Mouse (Mus musculus): ENCODE measurements around the gene Baiap2l1. TPM values are rescaled to one million over a fixed set of nuclear protein-coding genes. Genes with fewer than 3 reads are reported as not detected.
A peak's percentile ranks its signal among the peaks of the same experiment; 100 is the strongest.
"Not testable (repeated sequence)": the region's sequence is repeated elsewhere in the genome, so short reads cannot be mapped to it uniquely, and the experiment has no call there.

The Baiap2l1 gene
- total RNA-seq, 2 experiments from 2014 or later, result 0.13 to 0.53 TPM

GRCm38 (mm10) chr5:144368661-144369205, 10.8 kb upstream of the Baiap2l1 start:
- Histone ChIP-seq H3K4me3 (no peak overlapping the region), H3K27ac (no peak overlapping the region)
- intact Hi-C loops (cut with DNase I), result no loop called here
- TF ChIP-seq CTCF (IDR thresholded peaks at IDR 0.05), result no peak
- DNase-seq, result no peak

GRCm38 (mm10) chr5:144366551-144366950, 8.6 kb upstream of the Baiap2l1 start:
- H3K4me3 ChIP-seq; DNase-seq; H3K27ac ChIP-seq; intact Hi-C loops (cut with DNase I): not testable (repeated sequence)

GRCm38 (mm10) chr5:144364680-144365357, 6.9 kb upstream of the Baiap2l1 start:
- Histone ChIP-seq H3K4me3 (no peak overlapping the region), H3K27ac (no peak overlapping the region)
- intact Hi-C loops (cut with DNase I), result no loop called here
- TF ChIP-seq CTCF (IDR thresholded peaks at IDR 0.05), result no peak
- DNase-seq, result no peak

GRCm38 (mm10) chr5:144360346-144360745, 2.4 kb upstream of the Baiap2l1 start:
- DNase-seq, result peak; percentile 77
- TF ChIP-seq CTCF (IDR thresholded peaks at IDR 0.05), result no peak
- peak overlapping the region; percentile 24; the same call in 1 of the 2 replicates for H3K27ac ChIP-seq

GRCm38 (mm10) chr5:144359886-144360285, 2.0 kb upstream of the Baiap2l1 start:
- no peak for TF ChIP-seq CTCF (IDR thresholded peaks at IDR 0.05)
- intact Hi-C loops (cut with DNase I), result loop anchor here (5.0 kb wide), 1 partner anchor 103 kb away; no protein-coding TSS in a partner anchor
- peak overlapping the region; percentile 24; the same call in 1 of the 2 replicates for H3K27ac ChIP-seq
- H3K4me3 ChIP-seq, result peak overlapping the region; percentile 1; the same call in 1 of the 2 replicates
- DNase-seq, result no peak

More at GRCm38 (mm10) chr5:144360346-144360745, 2.4 kb upstream of the Baiap2l1 start:
- intact Hi-C loops (cut with DNase I), result no loop called here
- H3K4me3 ChIP-seq, result peak overlapping the region; percentile 1; the same call in 1 of the 2 replicates

GRCm38 (mm10) chr5:144358592-144358917, 643 bp upstream of the Baiap2l1 start:
- DNase-seq, result no peak
- H3K27ac ChIP-seq, result peak overlapping the region; percentile 46; the same call in 1 of the 2 replicates
- TF ChIP-seq CTCF (IDR thresholded peaks at IDR 0.05), result no peak
- intact Hi-C loops (cut with DNase I), result loop anchor here (5.0 kb wide), 1 partner anchor 101 kb away; no protein-coding TSS in a partner anchor
- peak overlapping the region; percentile 87 for H3K4me3 ChIP-seq

GRCm38 (mm10) chr5:144357551-144357880, 396 bp downstream of the Baiap2l1 start:
- intact Hi-C loops (cut with DNase I), result loop anchor here (5.0 kb wide), 1 partner anchor 100 kb away; no protein-coding TSS in a partner anchor
- H3K4me3 ChIP-seq, result peak overlapping the region; percentile 87
- no peak for TF ChIP-seq CTCF (IDR thresholded peaks at IDR 0.05)
- H3K27ac ChIP-seq, result peak overlapping the region; percentile 46
- DNase-seq, result no peak

GRCm38 (mm10) chr5:144356776-144357455, 996 bp downstream of the Baiap2l1 start:
- intact Hi-C loops (cut with DNase I), result loop anchor here (5.0 kb wide), 1 partner anchor 100 kb away; no protein-coding TSS in a partner anchor
- no peak for TF ChIP-seq CTCF (IDR thresholded peaks at IDR 0.05)
- peak overlapping the region; percentile 46; the same call in 1 of the 2 replicates for H3K27ac ChIP-seq
- DNase-seq, result no peak
- peak overlapping the region; percentile 87 for H3K4me3 ChIP-seq

- Histone ChIP-seq H3K27ac (no peak overlapping the region), H3K4me3 (no peak overlapping the region)
- DNase-seq, result no peak
- TF ChIP-seq CTCF (IDR thresholded peaks at IDR 0.05), result no peak
- intact Hi-C loops (cut with DNase I), result no loop called here
Observed at GRCm38 (mm10) chr5:144352250-144353047, 5.5 kb downstream of the Baiap2l1 start.

GRCm38 (mm10) chr5:144351185-144351584, 6.7 kb downstream of the Baiap2l1 start:
- no peak for DNase-seq
- TF ChIP-seq CTCF (IDR thresholded peaks at IDR 0.05), result no peak
- no peak overlapping the region for H3K27ac ChIP-seq
- no peak overlapping the region for H3K4me3 ChIP-seq
- intact Hi-C loops (cut with DNase I), result no loop called here

- Histone ChIP-seq H3K27ac (no peak overlapping the region), H3K4me3 (no peak overlapping the region)
- intact Hi-C loops (cut with DNase I), result no loop called here
- no peak for TF ChIP-seq CTCF (IDR thresholded peaks at IDR 0.05)
- DNase-seq, result no peak
Observed at GRCm38 (mm10) chr5:144344592-144344991, 13.3 kb downstream of the Baiap2l1 start.

- Histone ChIP-seq H3K4me3 (no peak overlapping the region), H3K27ac (no peak overlapping the region)
- no peak for TF ChIP-seq CTCF (IDR thresholded peaks at IDR 0.05)
- intact Hi-C loops (cut with DNase I), result no loop called here
- no peak for DNase-seq
Observed at GRCm38 (mm10) chr5:144341085-144341484, 16.8 kb downstream of the Baiap2l1 start.
